Mouse (Mus musculus) thymus, postnatal 4 days (tissue): ENCODE results near the gene Btbd35f26.
"Not testable (repeated sequence)": the region's sequence is repeated elsewhere in the genome, so short reads cannot be mapped to it uniquely, and the experiment has no call there.

Experiments used
- DNase-seq: peaks from one replicate; pipeline ENCODE4 v3.0.0; 2021

The Btbd35f26 gene

DNA sequence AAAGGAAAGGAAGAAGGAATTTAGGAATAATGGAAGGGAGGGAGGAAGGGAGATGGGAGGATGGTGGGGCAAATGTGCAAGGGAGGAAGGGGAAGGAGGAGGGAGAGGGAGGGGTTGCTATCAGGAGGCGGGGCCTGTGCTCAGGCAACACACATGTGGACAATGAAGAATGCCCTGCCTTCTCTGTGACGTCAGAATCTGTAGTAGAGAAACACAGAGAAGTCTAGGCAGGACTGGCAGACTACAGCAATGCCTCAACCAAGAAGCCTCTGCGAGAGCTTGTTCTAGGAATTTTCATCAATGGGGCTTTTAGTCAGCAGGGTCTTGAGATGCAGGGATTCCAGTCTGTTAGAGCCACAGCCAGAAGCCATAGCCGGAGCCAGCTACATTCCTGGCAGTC lies at the start of gene Btbd35f26:
Gene Btbd35f26, plus strand, starts transcription at position 301 of the 400 bp plus-strand sequence.
- DNase-seq, result not testable (repeated sequence)

- DNase-seq, result not testable (repeated sequence)
These were observed 5.7 kb downstream of the Btbd35f26 start for GRCm38 (mm10) chrX:31341924-31342323.

GRCm38 (mm10) chrX:31383818-31384217 lies 47.6 kb downstream of the Btbd35f26 start, which contains the start of gene Btbd35f19:
Gene Btbd35f19 (minus strand): TSS chrX:31383918.
- not testable (repeated sequence) for DNase-seq
